Mouse (Mus musculus) urinary bladder, postnatal 36 days (tissue): ENCODE measurements around the gene Dtx2.
A peak's percentile ranks its signal among the peaks of the same experiment; 100 is the strongest.

ENCODE experiments used
- DNase-seq, 2 experiments: peaks; one replicate each; pipeline ENCODE4 v3.0.0; 2022; ENCODE audit warnings: low spot score in 2 of 2, mixed read lengths in 1 of 2

The Dtx2 gene

DNA sequence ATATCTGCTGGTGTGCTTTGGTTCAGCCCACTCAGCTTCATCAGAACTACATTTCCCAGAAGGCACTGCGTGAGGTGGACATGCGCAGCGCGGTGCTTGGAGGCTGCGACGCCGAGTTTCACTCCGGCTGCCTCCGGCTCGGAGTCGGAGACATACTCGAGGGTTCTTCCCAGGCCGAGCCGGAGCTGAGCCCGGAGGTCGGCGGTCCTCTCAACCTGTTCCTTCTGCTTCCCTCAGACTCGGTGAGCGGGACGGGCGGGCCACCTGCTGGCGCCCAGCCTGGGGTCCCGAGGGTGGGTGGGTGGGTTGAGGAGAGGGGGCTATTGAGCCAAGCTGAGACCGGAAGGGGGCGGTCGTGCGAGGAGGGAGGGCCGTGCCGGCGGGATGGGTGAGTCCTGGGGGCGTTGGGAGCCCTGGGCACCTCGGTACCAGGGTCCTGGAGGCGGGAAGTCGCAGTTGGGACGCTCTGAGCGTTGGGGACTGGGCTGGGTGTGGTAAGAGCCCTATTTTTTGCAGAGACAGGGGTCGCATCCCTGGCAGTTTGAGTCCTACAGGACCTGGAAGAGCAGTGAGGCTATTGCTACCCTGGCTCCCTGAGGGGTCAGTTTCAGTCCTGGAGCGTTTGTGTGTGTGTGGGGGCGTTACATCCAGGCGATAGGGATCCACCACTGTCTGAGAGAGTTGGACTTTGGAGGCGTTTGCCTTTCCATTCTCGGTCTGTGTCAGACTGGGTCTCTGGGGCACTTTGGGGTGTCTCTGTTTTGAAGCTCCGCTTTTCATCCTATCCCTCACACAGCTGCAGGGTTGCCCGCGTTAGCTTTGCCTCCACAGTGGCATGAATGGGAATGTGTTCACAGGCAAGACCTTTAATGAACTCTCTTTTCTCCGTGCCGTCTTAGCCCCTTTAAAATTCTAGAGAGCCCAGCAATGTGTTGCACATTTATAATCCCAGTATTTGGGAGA, at the start of gene Dtx2:
Dtx2 (plus strand) TSS at position 76 of the 963 bp plus-strand sequence.
- DNase-seq = peak; percentile 85 to 89

GRCm38 (mm10) chr5:135945916-135946408, 48.6 kb upstream of the Dtx2 start:
- no peak for DNase-seq

GRCm38 (mm10) chr5:135946621-135947020, 48.0 kb upstream of the Dtx2 start:
- DNase-seq = no peak

- no peak for DNase-seq
Measured at GRCm38 (mm10) chr5:135950710-135951412, 43.7 kb upstream of the Dtx2 start.

DNA sequence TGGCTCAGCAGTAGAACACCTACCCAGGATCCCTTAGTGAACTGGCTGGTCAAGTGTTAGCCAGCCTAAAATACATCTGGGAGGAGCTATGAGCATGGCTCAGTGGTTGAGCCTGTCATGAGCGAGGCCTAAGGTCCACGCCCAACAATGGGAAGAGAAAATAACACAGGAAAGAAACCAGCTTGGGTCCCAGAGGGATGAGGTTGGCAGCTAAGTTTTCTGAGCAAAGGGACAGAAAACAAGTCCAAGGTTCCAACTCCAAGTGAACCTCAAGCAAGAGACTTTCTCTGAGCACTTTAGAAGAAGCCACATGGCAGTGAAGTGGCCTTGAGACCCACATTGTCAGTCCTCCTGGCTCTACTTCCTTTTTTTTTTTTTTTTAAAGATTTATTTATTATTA, 42.9 kb upstream of the Dtx2 start:
- no peak for DNase-seq

DNA sequence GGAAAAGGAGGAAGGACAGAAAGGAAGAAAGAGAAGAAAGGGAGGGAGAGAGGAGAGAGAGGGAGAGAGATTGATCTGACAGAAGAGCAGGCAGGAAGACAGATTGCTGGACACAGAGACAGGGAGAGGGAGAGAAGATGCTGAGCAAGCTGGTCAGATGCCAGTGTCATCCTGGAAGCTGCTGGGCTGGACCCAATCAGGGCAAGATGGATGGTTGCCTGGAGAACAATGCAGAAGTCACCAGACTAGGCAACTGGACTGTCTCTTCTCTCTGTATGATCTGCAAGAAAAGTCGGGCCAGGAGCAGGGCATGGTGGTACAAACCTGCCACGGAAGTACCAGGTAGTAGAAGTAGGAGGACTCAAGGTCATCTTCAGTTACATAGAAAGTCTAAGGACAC, 41.8 kb upstream of the Dtx2 start:
- DNase-seq = no peak

- no peak for DNase-seq
Measured at GRCm38 (mm10) chr5:135956300-135957206, 38.0 kb upstream of the Dtx2 start.

- peak; percentile 87 to 95 for DNase-seq
Measured at GRCm38 (mm10) chr5:135957207-135957974, 37.2 kb upstream of the Dtx2 start.

DNA sequence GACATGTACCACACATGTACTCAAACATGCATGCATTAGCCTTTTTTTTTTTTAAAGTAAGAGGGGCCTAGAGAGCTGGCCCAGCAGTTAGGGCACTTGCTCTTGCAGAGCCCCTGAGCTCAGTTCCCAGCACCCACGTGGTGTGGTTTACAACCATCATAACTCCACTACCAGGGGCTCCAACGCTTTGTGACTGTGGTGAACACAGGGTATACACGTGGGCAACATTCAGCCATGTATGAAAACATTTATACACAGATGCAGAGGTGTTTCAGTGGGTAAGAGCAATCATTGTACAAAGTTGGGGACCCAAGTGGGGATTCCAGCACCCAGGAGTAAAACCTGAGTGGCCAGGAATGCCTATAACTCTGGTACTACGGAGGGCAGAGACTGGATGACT, 36.2 kb upstream of the Dtx2 start:
- DNase-seq = no peak

DNA sequence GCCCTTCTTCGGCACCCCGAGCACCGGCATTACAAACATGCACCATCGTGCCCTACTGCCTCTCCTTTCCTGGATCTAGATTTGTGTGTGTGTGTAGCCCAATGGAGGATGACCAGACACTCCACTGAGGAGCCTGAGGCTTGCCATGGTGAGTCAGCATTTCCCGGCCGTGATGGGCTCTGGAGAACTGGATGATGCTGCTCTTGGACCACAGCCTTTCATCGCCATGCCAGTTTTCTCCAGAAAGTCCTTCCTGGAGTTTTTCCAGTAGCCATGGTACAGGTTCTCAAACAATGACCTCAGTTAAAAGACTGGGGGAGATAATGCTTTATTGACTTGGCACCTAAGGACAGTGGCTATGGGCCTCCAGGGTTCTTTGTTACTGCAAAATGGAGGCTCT, 34.7 kb upstream of the Dtx2 start:
- no peak for DNase-seq

- DNase-seq = no peak
Measured at GRCm38 (mm10) chr5:135960909-135961635, 33.5 kb upstream of the Dtx2 start.

DNA sequence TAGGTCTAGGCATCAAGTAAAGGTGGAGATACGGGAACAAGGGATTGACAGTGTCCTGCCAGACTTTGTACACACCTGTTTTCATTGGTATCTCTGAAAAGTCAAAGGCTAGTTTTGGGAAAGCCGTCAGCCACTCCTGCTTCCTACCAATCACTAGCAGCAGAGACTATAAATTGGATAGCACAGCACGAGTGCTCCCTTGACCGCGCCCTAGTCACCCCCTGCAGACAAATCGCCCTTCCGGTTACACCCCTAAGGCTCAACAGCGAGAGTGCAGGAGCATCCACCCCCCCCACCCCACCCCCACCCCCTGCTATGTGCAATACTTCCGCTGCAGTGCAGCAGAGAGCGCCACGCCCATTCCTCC, 32.5 kb upstream of the Dtx2 start:
- no peak for DNase-seq

DNA sequence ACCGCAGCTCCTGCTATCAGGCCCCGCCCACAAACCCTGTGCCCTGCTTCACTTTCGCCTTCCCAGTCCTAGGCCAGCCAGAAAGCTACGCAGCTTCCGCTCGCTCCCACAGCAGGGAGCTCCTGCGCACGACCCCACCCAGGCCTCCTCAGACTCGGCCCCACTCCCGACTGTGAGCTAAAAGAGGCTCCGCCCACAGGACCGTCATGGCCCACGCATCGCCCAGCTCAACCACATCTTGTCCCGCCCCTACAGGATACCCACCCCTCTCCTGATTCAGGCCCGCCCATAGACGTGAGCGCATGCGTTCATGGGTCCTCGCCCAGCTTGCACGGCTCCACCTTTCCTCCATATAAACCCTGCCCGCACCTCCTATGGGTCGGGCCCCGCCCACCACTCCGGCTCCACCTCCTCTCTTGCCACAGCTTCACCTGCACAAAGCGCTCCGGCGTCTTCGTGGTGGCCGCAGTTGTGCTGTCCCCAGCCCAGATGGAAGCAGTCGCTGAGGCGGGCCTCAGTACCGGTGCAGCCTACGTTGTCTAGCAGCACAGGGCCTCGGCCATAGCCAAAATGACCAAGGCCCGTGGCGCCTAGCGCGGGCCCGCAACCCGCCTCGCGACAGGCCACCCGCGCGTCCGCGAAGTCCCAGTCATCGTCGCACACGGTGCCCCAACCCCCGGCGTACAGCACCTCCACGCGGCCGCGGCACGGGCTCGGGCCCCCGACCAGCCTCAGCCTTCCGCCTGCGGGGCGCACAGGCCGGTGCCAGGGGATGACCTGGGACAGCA, 31.9 kb upstream of the Dtx2 start:
- peak; percentile 93 to 99 for DNase-seq

- DNase-seq = no peak
Measured at GRCm38 (mm10) chr5:135963280-135963627, 31.3 kb upstream of the Dtx2 start.

DNA sequence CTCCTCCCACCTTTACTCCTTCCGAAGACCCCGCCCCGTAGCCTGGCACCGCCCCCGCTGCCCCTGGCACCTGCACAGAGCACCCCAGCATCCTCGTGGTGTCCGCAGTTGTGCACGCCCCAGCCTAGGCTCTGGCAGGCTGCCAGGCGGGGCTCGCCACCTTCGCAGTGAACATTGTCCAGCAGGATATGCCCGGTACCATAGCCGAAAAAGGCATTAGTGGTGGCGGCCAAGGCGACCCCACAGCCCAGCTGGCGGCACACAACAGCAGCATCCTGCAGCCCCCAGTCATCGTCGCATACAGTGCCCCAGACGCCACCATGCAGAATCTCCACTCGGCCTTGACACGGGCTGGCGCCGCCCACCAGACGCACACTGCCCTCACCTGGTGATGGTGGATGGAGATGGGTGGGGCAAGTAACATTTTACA, 29.1 kb upstream of the Dtx2 start:
- DNase-seq = peak; percentile 26 to 49

DNA sequence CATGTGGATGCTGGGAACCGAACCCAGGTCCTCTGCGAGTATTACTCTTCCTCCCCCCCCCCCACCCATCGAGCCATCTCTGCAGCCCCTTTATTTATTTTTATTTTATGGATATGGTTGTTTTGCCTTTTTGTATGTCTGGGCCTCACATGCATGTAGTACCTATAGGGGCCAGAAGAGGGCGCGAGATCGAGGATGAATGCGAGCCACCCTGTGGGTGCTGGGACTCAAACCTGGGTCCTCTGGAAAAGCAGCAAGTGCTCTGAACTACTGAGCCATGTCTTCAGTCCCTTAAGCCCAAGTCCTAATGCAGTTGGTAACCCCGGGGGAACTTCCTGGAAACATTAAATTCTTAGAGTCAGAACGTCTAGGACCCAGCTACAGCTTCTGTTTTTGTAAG, 27.7 kb upstream of the Dtx2 start:
- DNase-seq = no peak

GRCm38 (mm10) chr5:135968781-135969180, 25.8 kb upstream of the Dtx2 start:
- DNase-seq = no peak

DNA sequence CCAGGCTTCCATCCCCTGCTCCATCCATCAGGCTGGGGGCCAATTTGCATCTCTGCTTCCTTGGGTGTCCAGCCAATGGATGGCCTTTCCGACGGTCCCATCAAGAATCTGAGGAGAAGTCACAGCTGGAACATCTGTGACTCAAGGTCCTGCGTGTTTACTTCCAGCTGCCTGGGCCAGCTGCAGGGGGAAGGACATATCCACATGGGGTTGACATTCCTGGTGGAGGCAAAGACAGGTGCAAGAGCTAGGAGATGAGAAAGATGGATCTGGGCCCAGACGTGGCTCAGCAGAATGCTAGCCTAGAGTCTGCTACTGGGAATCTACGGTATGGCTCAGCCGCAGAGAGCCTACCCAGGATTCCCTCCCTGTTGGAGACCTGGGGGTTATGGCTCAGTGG, 24.4 kb upstream of the Dtx2 start:
- no peak for DNase-seq

GRCm38 (mm10) chr5:135971876-135972275, 22.7 kb upstream of the Dtx2 start:
- DNase-seq = no peak

- DNase-seq = no peak
Measured at GRCm38 (mm10) chr5:135974365-135974764, 20.2 kb upstream of the Dtx2 start, which contains the start of gene Ssc4d. Gene Ssc4d, minus strand, starts transcription at chr5:135974531.
